Mouse (Mus musculus): ENCODE data around the gene Wdr17. TPM values are rescaled to one million over a fixed set of nuclear protein-coding genes. Genes with fewer than 3 reads are reported as not detected.

The Wdr17 gene
- polyA plus RNA-seq, 1 experiment from 2014 or later: 12.7 TPM

GRCm38 (mm10) chr8:54864038-54864760 lies 22.8 kb downstream of the Wdr17 start:
- ATAC-seq (ENCODE audit: low FRiP score): 0 out of 2 replicates have a peak, but pooled peaks have one; percentile 59
- no peak overlapping the region for H3K4me2 ChIP-seq
- no peak overlapping the region for H3K9ac ChIP-seq
- whole genome bisulfite sequencing: 69% methylated on average over 4 of the region's 4 CpGs
- H3K36me3 ChIP-seq: no peaks in the 10 kb centered on the region
- peaks cover 4% of the 10 kb centered on the region; the same call in 1 of the 2 replicates for H3K4me1 ChIP-seq (replicated peaks)
- no peak overlapping the region for H3K4me3 ChIP-seq
- H3K27ac ChIP-seq: peak overlapping the region; percentile 48; the same call in 1 of the 2 replicates
- no peaks in the 10 kb centered on the region for H3K27me3 ChIP-seq
- no peaks in the 10 kb centered on the region for H3K9me3 ChIP-seq

- 87% methylated on average over 5 of the region's 5 CpGs for WGBS
- Histone ChIP-seq H3K4me2 (no peak overlapping the region), H3K4me3 (no peak overlapping the region), H3K27ac (no peak overlapping the region), H3K9ac (no peak overlapping the region), H3K9me3 (no peaks in the 10 kb centered on the region), H3K27me3 (no peaks in the 10 kb centered on the region), H3K36me3 (no peaks in the 10 kb centered on the region), H3K4me1 (replicated peaks) (no peaks in the 10 kb centered on the region)
- no peak for ATAC-seq (ENCODE audit: low FRiP score)
Measured at GRCm38 (mm10) chr8:54836029-54836959, 50.7 kb downstream of the Wdr17 start.

GRCm38 (mm10) chr8:54829794-54830426 lies 57.1 kb downstream of the Wdr17 start:
- no peak overlapping the region for H3K4me3 ChIP-seq
- no peaks in the 10 kb centered on the region for H3K36me3 ChIP-seq
- WGBS: 56% methylated on average over 4 of the region's 4 CpGs
- H3K4me1 ChIP-seq (replicated peaks): no peaks in the 10 kb centered on the region
- no peak overlapping the region for H3K27ac ChIP-seq
- H3K9me3 ChIP-seq: no peaks in the 10 kb centered on the region
- ATAC-seq (ENCODE audit: low FRiP score): no peak
- H3K27me3 ChIP-seq: no peaks in the 10 kb centered on the region
- no peak overlapping the region for H3K4me2 ChIP-seq
- no peak overlapping the region for H3K9ac ChIP-seq

GRCm38 (mm10) chr8:54827974-54828373 lies 59.0 kb downstream of the Wdr17 start:
- Histone ChIP-seq H3K4me2 (no peak overlapping the region), H3K27me3 (no peaks in the 10 kb centered on the region), H3K36me3 (no peaks in the 10 kb centered on the region), H3K4me1 (replicated peaks) (no peaks in the 10 kb centered on the region), H3K9ac (no peak overlapping the region), H3K4me3 (no peak overlapping the region), H3K27ac (no peak overlapping the region), H3K9me3 (no peaks in the 10 kb centered on the region)
- 90% methylated on average over 2 of the region's 2 CpGs for WGBS
- ATAC-seq (ENCODE audit: low FRiP score): no peak

GRCm38 (mm10) chr8:54822956-54823355 lies 64.0 kb downstream of the Wdr17 start:
- Histone ChIP-seq H3K27me3 (no peaks in the 10 kb centered on the region), H3K36me3 (no peaks in the 10 kb centered on the region), H3K9ac (no peak overlapping the region), H3K4me3 (no peak overlapping the region), H3K9me3 (no peaks in the 10 kb centered on the region), H3K27ac (no peak overlapping the region), H3K4me2 (no peak overlapping the region), H3K4me1 (replicated peaks) (no peaks in the 10 kb centered on the region)
- ATAC-seq (ENCODE audit: low FRiP score): no peak
- WGBS: 89% methylated on average over 5 of the region's 5 CpGs

GRCm38 (mm10) chr8:54818651-54819050 lies 68.3 kb downstream of the Wdr17 start:
- Histone ChIP-seq H3K9me3 (0 out of 2 replicates have a peak, but pooled peaks cover 4% of the 10 kb centered on the region), H3K27me3 (no peaks in the 10 kb centered on the region), H3K4me1 (replicated peaks) (no peaks in the 10 kb centered on the region), H3K4me3 (no peak overlapping the region), H3K36me3 (no peaks in the 10 kb centered on the region), H3K27ac (no peak overlapping the region), H3K9ac (no peak overlapping the region), H3K4me2 (no peak overlapping the region)
- ATAC-seq (ENCODE audit: low FRiP score): no peak

GRCm38 (mm10) chr8:54808217-54808616 lies 78.8 kb downstream of the Wdr17 start:
- H3K4me3 ChIP-seq: no peak overlapping the region
- H3K4me2 ChIP-seq: no peak overlapping the region
- no peaks in the 10 kb centered on the region for H3K9me3 ChIP-seq
- H3K4me1 ChIP-seq (replicated peaks): peaks cover 3% of the 10 kb centered on the region; the same call in 1 of the 2 replicates
- H3K9ac ChIP-seq: no peak overlapping the region
- 66% methylated on average over 6 of the region's 6 CpGs for WGBS
- H3K36me3 ChIP-seq: no peaks in the 10 kb centered on the region
- no peaks in the 10 kb centered on the region for H3K27me3 ChIP-seq
- no peak for ATAC-seq (ENCODE audit: low FRiP score)
- H3K27ac ChIP-seq: no peak overlapping the region

- ATAC-seq (ENCODE audit: low FRiP score): no peak
- Histone ChIP-seq H3K4me3 (no peak overlapping the region), H3K4me1 (replicated peaks) (peaks cover 3% of the 10 kb centered on the region; the same call in 1 of the 2 replicates), H3K27ac (no peak overlapping the region), H3K9ac (no peak overlapping the region), H3K27me3 (no peaks in the 10 kb centered on the region), H3K9me3 (no peaks in the 10 kb centered on the region), H3K4me2 (no peak overlapping the region), H3K36me3 (no peaks in the 10 kb centered on the region)
- whole genome bisulfite sequencing: 76% methylated on average over 6 of the region's 6 CpGs
Measured at GRCm38 (mm10) chr8:54806173-54806572, 80.8 kb downstream of the Wdr17 start.

- no peak overlapping the region for H3K4me2 ChIP-seq
- H3K27me3 ChIP-seq: no peaks in the 10 kb centered on the region
- H3K9ac ChIP-seq: no peak overlapping the region
- no peak overlapping the region for H3K27ac ChIP-seq
- WGBS: 92% methylated on average over 2 of the region's 2 CpGs
- H3K9me3 ChIP-seq: no peaks in the 10 kb centered on the region
- no peaks in the 10 kb centered on the region for H3K36me3 ChIP-seq
- H3K4me3 ChIP-seq: no peak overlapping the region
- no peaks in the 10 kb centered on the region for H3K4me1 ChIP-seq (replicated peaks)
- ATAC-seq (ENCODE audit: low FRiP score): no peak
Measured at GRCm38 (mm10) chr8:54792699-54793061, 94.3 kb downstream of the Wdr17 start.

GRCm38 (mm10) chr8:54791858-54792698 lies 94.9 kb downstream of the Wdr17 start:
- Histone ChIP-seq H3K4me3 (no peak overlapping the region), H3K9ac (no peak overlapping the region), H3K4me1 (replicated peaks) (no peaks in the 10 kb centered on the region), H3K4me2 (no peak overlapping the region), H3K9me3 (no peaks in the 10 kb centered on the region), H3K27ac (no peak overlapping the region), H3K36me3 (no peaks in the 10 kb centered on the region), H3K27me3 (no peaks in the 10 kb centered on the region)
- WGBS: 69% methylated on average over 2 of the region's 2 CpGs
- ATAC-seq (ENCODE audit: low FRiP score): no peak

- peak; percentile 88 for ATAC-seq (ENCODE audit: low FRiP score)
- Histone ChIP-seq H3K4me2 (peak overlapping the region; percentile 83), H3K27me3 (no peaks in the 10 kb centered on the region), H3K4me1 (replicated peaks) (peaks cover 15% of the 10 kb centered on the region), H3K9ac (peak overlapping the region; percentile 69; the same call in 1 of the 2 replicates), H3K4me3 (peak overlapping the region; percentile 47), H3K27ac (peak overlapping the region; percentile 64), H3K36me3 (no peaks in the 10 kb centered on the region), H3K9me3 (no peaks in the 10 kb centered on the region)
- 8% methylated on average over 16 of the region's 16 CpGs for WGBS
Measured at GRCm38 (mm10) chr8:54780134-54780942, 106.6 kb downstream of the Wdr17 start.

Measured in hindbrain, embryonic 13.5 days (tissue).